Mouse (Mus musculus) myocyte (in vitro differentiated cells): Measurements from ENCODE around the gene Tprg. TPM values are rescaled to one million over a fixed set of nuclear protein-coding genes. Genes with fewer than 3 reads are reported as not detected.

Source experiments
- H3K27me3 ChIP-seq: one replicate; pipeline ENCODE4 v1.6.1; 2011; ENCODE audit not compliant: control insufficient read depth, insufficient read depth, insufficient read length
- H3K36me3 ChIP-seq: one replicate; pipeline ENCODE4 v1.6.1; 2011; ENCODE audit not compliant: control insufficient read depth, insufficient read depth
- H3K4me2 ChIP-seq: one replicate; pipeline ENCODE4 v1.6.1; 2011; ENCODE audit warnings: low read depth, control low read depth
- H3K4me3 ChIP-seq: one replicate; pipeline ENCODE4 v1.5.1; 2011; ENCODE audit warnings: mild to moderate bottlenecking, control low read depth, moderate library complexity
- H3K79me2 ChIP-seq: one replicate; pipeline ENCODE4 v1.6.1; 2011; ENCODE audit not compliant: control insufficient read depth, insufficient read depth
- H3ac ChIP-seq: one replicate; pipeline ENCODE4 v1.6.1; 2011; ENCODE audit not compliant: control insufficient read depth, insufficient read length
- CEBPB ChIP-seq: IDR thresholded peaks from 2 replicates; pipeline ENCODE4 v1.6.1; 2011; ENCODE audit warnings: mild to moderate bottlenecking, moderate library complexity; ENCODE audit not compliant: poor library complexity, insufficient read depth, severe bottlenecking
- E2F4 ChIP-seq: IDR thresholded peaks from one replicate; pipeline ENCODE4 v1.6.1; 2011; ENCODE audit warnings: mild to moderate bottlenecking, control low read depth, moderate library complexity; ENCODE audit not compliant: insufficient read depth
- MAX ChIP-seq: IDR thresholded peaks from one replicate; pipeline ENCODE4 v1.6.1; 2011; ENCODE audit warnings: low read depth, mild to moderate bottlenecking, control low read depth
- MYOD1 ChIP-seq, 3 experiments: IDR thresholded peaks; one replicate each; pipeline ENCODE4 v1.6.1; 2011; ENCODE audit warnings: control low read depth in 2 of 3, low read depth in 2 of 3, mild to moderate bottlenecking in 2 of 3, moderate library complexity in 1 of 3; ENCODE audit not compliant: insufficient read length in 2 of 3, control insufficient read depth in 1 of 3
- MYOG ChIP-seq, 3 experiments: IDR thresholded peaks; one replicate each; pipeline ENCODE4 v1.6.1; 2011; ENCODE audit warnings: control low read depth in 2 of 3, low read depth in 2 of 3, mild to moderate bottlenecking in 2 of 3; ENCODE audit not compliant: insufficient read length in 2 of 3, control insufficient read depth in 1 of 3, insufficient read depth in 1 of 3
- POLR2A ChIP-seq: IDR thresholded peaks from one replicate; pipeline ENCODE4 v1.6.1; 2011; ENCODE audit warnings: low read depth, mild to moderate bottlenecking, control low read depth, moderate library complexity; ENCODE audit not compliant: insufficient read length
- POLR2AphosphoS2 ChIP-seq: IDR thresholded peaks from one replicate; pipeline ENCODE4 v1.6.1; 2011; ENCODE audit warnings: low read depth, control low read depth; ENCODE audit not compliant: insufficient read length
- REST ChIP-seq: IDR thresholded peaks from one replicate; pipeline ENCODE4 v1.6.1; 2011; ENCODE audit warnings: mild to moderate bottlenecking, control low read depth, moderate library complexity; ENCODE audit not compliant: insufficient read depth, insufficient read length
- SRF ChIP-seq: IDR thresholded peaks from one replicate; pipeline ENCODE4 v1.6.1; 2011; ENCODE audit warnings: low read depth; ENCODE audit not compliant: control insufficient read depth, insufficient read length
- TCF12 ChIP-seq: IDR thresholded peaks from one replicate; pipeline ENCODE4 v1.6.1; 2011; ENCODE audit warnings: mild to moderate bottlenecking, control low read depth; ENCODE audit not compliant: poor library complexity, insufficient read depth, severe bottlenecking
- TCF3 ChIP-seq: IDR thresholded peaks from one replicate; pipeline ENCODE4 v1.6.1; 2011; ENCODE audit warnings: low read depth, control low read depth; ENCODE audit not compliant: insufficient read length
- USF1 ChIP-seq: IDR thresholded peaks from one replicate; pipeline ENCODE4 v1.6.1; 2011; ENCODE audit warnings: low read depth, mild to moderate bottlenecking, control low read depth, moderate library complexity
- polyA plus RNA-seq: library from polyadenylated mRNA; unstranded; fragments of >200 nt; fragmentation: generic; extraction: Trizol; gene quantifications from one replicate; pipeline ENCODE4 v1.2.1, GENCODE M21; 2012; ENCODE audit warnings: missing spikeins

Tprg gene
- polyA plus RNA-seq, 1 experiment, result not detected

GRCm38 (mm10) chr16:25417875-25418630, 131.4 kb downstream of the Tprg start:
- TF ChIP-seq TCF12 (no peak), REST (no peak), MYOG (IDR thresholded peaks at IDR 0.05; ENCODE audit: control insufficient read depth in 1 of 3, insufficient read depth in 1 of 3, insufficient read length in 2 of 3, low read depth in 2 of 3) (no peak), USF1 (no peak)
- no peak overlapping the region for H3K4me2 ChIP-seq
- H3K4me3 ChIP-seq, result no peak overlapping the region
- H3K79me2 ChIP-seq, result no peaks in the 10 kb centered on the region
- H3ac ChIP-seq, result no peak overlapping the region
- no peaks in the 10 kb centered on the region for H3K36me3 ChIP-seq
- H3K27me3 ChIP-seq, result no peaks in the 10 kb centered on the region

GRCm38 (mm10) chr16:25422997-25423396, 136.4 kb downstream of the Tprg start:
- TF ChIP-seq MYOG (IDR thresholded peaks at IDR 0.05; ENCODE audit: control insufficient read depth in 1 of 3, insufficient read depth in 1 of 3, insufficient read length in 2 of 3, low read depth in 2 of 3) (no peak), E2F4 (no peak), TCF12 (no peak), USF1 (no peak), MAX (no peak), CEBPB (no peak), MYOD1 (IDR thresholded peaks at IDR 0.05; ENCODE audit: control insufficient read depth in 1 of 3, insufficient read length in 2 of 3, low read depth in 2 of 3) (no peak), POLR2A (no peak), POLR2AphosphoS2 (no peak), REST (no peak), SRF (no peak), TCF3 (no peak)
- no peaks in the 10 kb centered on the region for H3K27me3 ChIP-seq
- H3ac ChIP-seq, result no peak overlapping the region
- no peak overlapping the region for H3K4me3 ChIP-seq
- no peaks in the 10 kb centered on the region for H3K79me2 ChIP-seq
- H3K36me3 ChIP-seq, result no peaks in the 10 kb centered on the region
- no peak overlapping the region for H3K4me2 ChIP-seq

- no peaks in the 10 kb centered on the region for H3K27me3 ChIP-seq
- H3ac ChIP-seq, result no peak overlapping the region
- H3K4me3 ChIP-seq, result no peak overlapping the region
- H3K4me2 ChIP-seq, result no peak overlapping the region
- H3K36me3 ChIP-seq, result no peaks in the 10 kb centered on the region
- TF ChIP-seq MAX (no peak), REST (no peak), CEBPB (no peak), TCF3 (no peak), POLR2A (no peak), USF1 (no peak), SRF (no peak)
- no peaks in the 10 kb centered on the region for H3K79me2 ChIP-seq
Measured at GRCm38 (mm10) chr16:25424001-25424400, 137.4 kb downstream of the Tprg start.

GRCm38 (mm10) chr16:25424915-25425314, 138.3 kb downstream of the Tprg start:
- Histone ChIP-seq H3K4me3 (no peak overlapping the region), H3K27me3 (no peaks in the 10 kb centered on the region), H3K79me2 (no peaks in the 10 kb centered on the region), H3K36me3 (no peaks in the 10 kb centered on the region), H3ac (no peak overlapping the region), H3K4me2 (no peak overlapping the region)
- TF ChIP-seq MYOD1 (IDR thresholded peaks at IDR 0.05; ENCODE audit: control insufficient read depth in 1 of 3, insufficient read length in 2 of 3, low read depth in 2 of 3), result no peak
- no peak for TF ChIP-seq CEBPB
- no peak for TF ChIP-seq USF1
- no peak for TF ChIP-seq TCF12
- no peak for TF ChIP-seq MYOG (IDR thresholded peaks at IDR 0.05; ENCODE audit: control insufficient read depth in 1 of 3, insufficient read depth in 1 of 3, insufficient read length in 2 of 3, low read depth in 2 of 3)
- no peak for TF ChIP-seq MAX
- TF ChIP-seq SRF, result no peak
- TF ChIP-seq TCF3, result no peak

- no peak for TF ChIP-seq POLR2A
- TF ChIP-seq E2F4, result no peak
- no peak for TF ChIP-seq POLR2AphosphoS2
- TF ChIP-seq TCF3, result no peak
- TF ChIP-seq TCF12, result no peak
- TF ChIP-seq SRF, result no peak
- no peak for TF ChIP-seq CEBPB
- TF ChIP-seq MAX, result no peak
- no peak for TF ChIP-seq USF1
- TF ChIP-seq MYOD1 (IDR thresholded peaks at IDR 0.05; ENCODE audit: control insufficient read depth in 1 of 3, insufficient read length in 2 of 3, low read depth in 2 of 3), result no peak
- no peak for TF ChIP-seq MYOG (IDR thresholded peaks at IDR 0.05; ENCODE audit: control insufficient read depth in 1 of 3, insufficient read depth in 1 of 3, insufficient read length in 2 of 3, low read depth in 2 of 3)
- no peak for TF ChIP-seq REST
- Histone ChIP-seq H3K36me3 (no peaks in the 10 kb centered on the region), H3K27me3 (no peaks in the 10 kb centered on the region), H3K79me2 (no peaks in the 10 kb centered on the region), H3K4me2 (no peak overlapping the region), H3ac (no peak overlapping the region), H3K4me3 (no peak overlapping the region)
Measured at GRCm38 (mm10) chr16:25425376-25425775, 138.8 kb downstream of the Tprg start.
